Mouse (Mus musculus): ENCODE results near the gene Nek9. TPM values are rescaled to one million over a fixed set of nuclear protein-coding genes. Genes with fewer than 3 reads are reported as not detected.

Nek9 gene
- polyA plus RNA-seq, 1 experiment, result 11.1 TPM

- 88% methylated on average over 5 of the region's 5 CpGs for WGBS
- H3K36me3 ChIP-seq (ENCODE audit: control insufficient read depth, insufficient read depth, low read length), result no peaks in the 10 kb centered on the region
- H3K4me1 ChIP-seq (ENCODE audit: control insufficient read depth, insufficient read depth, insufficient read length, low read length), result no peaks in the 10 kb centered on the region; the same call in 1 of the 2 replicates
- no peak overlapping the region for H3K4me3 ChIP-seq (ENCODE audit: low read depth, low read length)
- H3K27ac ChIP-seq (ENCODE audit: insufficient read depth, low read depth, low read length), result no peak overlapping the region
- H3K27me3 ChIP-seq (ENCODE audit: control insufficient read depth, insufficient read depth, low read length), result no peaks in the 10 kb centered on the region
- TF ChIP-seq POLR2A (IDR thresholded peaks at IDR 0.05; ENCODE audit: low read depth, low read length) (no peak), CTCF (IDR thresholded peaks at IDR 0.05; ENCODE audit: extremely low read depth, insufficient read length, insufficient replicate concordance, low read depth, low read length) (no peak)
Measured at GRCm38 (mm10) chr12:85276273-85276672, 62.9 kb downstream of the Nek9 start.

GRCm38 (mm10) chr12:85273508-85273907 is 65.7 kb downstream of the Nek9 start:
- Histone ChIP-seq H3K36me3 (ENCODE audit: control insufficient read depth, insufficient read depth, low read length) (no peaks in the 10 kb centered on the region), H3K27ac (ENCODE audit: insufficient read depth, low read depth, low read length) (no peak overlapping the region), H3K4me3 (ENCODE audit: low read depth, low read length) (no peak overlapping the region), H3K27me3 (ENCODE audit: control insufficient read depth, insufficient read depth, low read length) (no peaks in the 10 kb centered on the region), H3K4me1 (ENCODE audit: control insufficient read depth, insufficient read depth, insufficient read length, low read length) (no peaks in the 10 kb centered on the region)
- no peak for TF ChIP-seq CTCF (IDR thresholded peaks at IDR 0.05; ENCODE audit: extremely low read depth, insufficient read length, insufficient replicate concordance, low read depth, low read length)
- no peak for TF ChIP-seq POLR2A (IDR thresholded peaks at IDR 0.05; ENCODE audit: low read depth, low read length)
- 83% methylated on average over 10 of the region's 10 CpGs for WGBS

GRCm38 (mm10) chr12:85271843-85272206 is 67.3 kb downstream of the Nek9 start:
- TF ChIP-seq CTCF (IDR thresholded peaks at IDR 0.05; ENCODE audit: extremely low read depth, insufficient read length, insufficient replicate concordance, low read depth, low read length) (no peak), POLR2A (IDR thresholded peaks at IDR 0.05; ENCODE audit: low read depth, low read length) (no peak)
- Histone ChIP-seq H3K4me3 (ENCODE audit: low read depth, low read length) (no peak overlapping the region), H3K4me1 (ENCODE audit: control insufficient read depth, insufficient read depth, insufficient read length, low read length) (no peaks in the 10 kb centered on the region), H3K27me3 (ENCODE audit: control insufficient read depth, insufficient read depth, low read length) (no peaks in the 10 kb centered on the region), H3K36me3 (ENCODE audit: control insufficient read depth, insufficient read depth, low read length) (no peaks in the 10 kb centered on the region), H3K27ac (ENCODE audit: insufficient read depth, low read depth, low read length) (no peak overlapping the region)
- WGBS, result 55% methylated on average over 4 of the region's 4 CpGs

- Histone ChIP-seq H3K4me1 (ENCODE audit: control insufficient read depth, insufficient read depth, insufficient read length, low read length) (no peaks in the 10 kb centered on the region), H3K36me3 (ENCODE audit: control insufficient read depth, insufficient read depth, low read length) (no peaks in the 10 kb centered on the region), H3K4me3 (ENCODE audit: low read depth, low read length) (no peak overlapping the region), H3K27me3 (ENCODE audit: control insufficient read depth, insufficient read depth, low read length) (no peaks in the 10 kb centered on the region), H3K27ac (ENCODE audit: insufficient read depth, low read depth, low read length) (no peak overlapping the region)
- WGBS, result 78% methylated on average over 7 of the region's 7 CpGs
- TF ChIP-seq CTCF (IDR thresholded peaks at IDR 0.05; ENCODE audit: extremely low read depth, insufficient read length, insufficient replicate concordance, low read depth, low read length) (no peak), POLR2A (IDR thresholded peaks at IDR 0.05; ENCODE audit: low read depth, low read length) (no peak)
Measured at GRCm38 (mm10) chr12:85271132-85271842, 67.9 kb downstream of the Nek9 start.

GRCm38 (mm10) chr12:85270319-85270718 is 68.8 kb downstream of the Nek9 start, which contains the start of gene Mlh3:
TSS of gene Mlh3 (minus strand) at chr12:85270599.
- Histone ChIP-seq H3K27ac (ENCODE audit: insufficient read depth, low read depth, low read length) (0 out of 2 replicates have a peak within 1 kb of the TSS, but pooled peaks have one; percentile 9), H3K36me3 (ENCODE audit: control insufficient read depth, insufficient read depth, low read length) (no peaks in the 10 kb centered on the region), H3K4me1 (ENCODE audit: control insufficient read depth, insufficient read depth, insufficient read length, low read length) (no peaks in the 10 kb centered on the region), H3K4me3 (ENCODE audit: low read depth, low read length) (peak within 1 kb of the TSS; percentile 84), H3K27me3 (ENCODE audit: control insufficient read depth, insufficient read depth, low read length) (no peaks in the 10 kb centered on the region)
- WGBS, result under 1% methylated on average over 35 of the region's 35 CpGs
- peak; percentile 49 for TF ChIP-seq POLR2A (IDR thresholded peaks at IDR 0.05; ENCODE audit: low read depth, low read length)
- peak; percentile 38; the same call in 1 of the 2 replicates for TF ChIP-seq CTCF (IDR thresholded peaks at IDR 0.05; ENCODE audit: extremely low read depth, insufficient read length, insufficient replicate concordance, low read depth, low read length)

- WGBS, result 44% methylated on average over 3 of the region's 3 CpGs
- Histone ChIP-seq H3K4me3 (ENCODE audit: low read depth, low read length) (peak overlapping the region; percentile 84; the same call in 1 of the 2 replicates), H3K27ac (ENCODE audit: insufficient read depth, low read depth, low read length) (no peak overlapping the region), H3K36me3 (ENCODE audit: control insufficient read depth, insufficient read depth, low read length) (no peaks in the 10 kb centered on the region), H3K4me1 (ENCODE audit: control insufficient read depth, insufficient read depth, insufficient read length, low read length) (no peaks in the 10 kb centered on the region), H3K27me3 (ENCODE audit: control insufficient read depth, insufficient read depth, low read length) (no peaks in the 10 kb centered on the region)
- TF ChIP-seq CTCF (IDR thresholded peaks at IDR 0.05; ENCODE audit: extremely low read depth, insufficient read length, insufficient replicate concordance, low read depth, low read length) (no peak), POLR2A (IDR thresholded peaks at IDR 0.05; ENCODE audit: low read depth, low read length) (no peak)
Measured at GRCm38 (mm10) chr12:85269821-85270220, 69.3 kb downstream of the Nek9 start.

- no peak overlapping the region for H3K4me3 ChIP-seq (ENCODE audit: low read depth, low read length)
- no peaks in the 10 kb centered on the region for H3K4me1 ChIP-seq (ENCODE audit: control insufficient read depth, insufficient read depth, insufficient read length, low read length)
- H3K27me3 ChIP-seq (ENCODE audit: control insufficient read depth, insufficient read depth, low read length), result no peaks in the 10 kb centered on the region
- no peaks in the 10 kb centered on the region for H3K36me3 ChIP-seq (ENCODE audit: control insufficient read depth, insufficient read depth, low read length)
- no peak overlapping the region for H3K27ac ChIP-seq (ENCODE audit: insufficient read depth, low read depth, low read length)
- 92% methylated on average over 3 of the region's 3 CpGs for WGBS
- TF ChIP-seq CTCF (IDR thresholded peaks at IDR 0.05; ENCODE audit: extremely low read depth, insufficient read length, insufficient replicate concordance, low read depth, low read length) (no peak), POLR2A (IDR thresholded peaks at IDR 0.05; ENCODE audit: low read depth, low read length) (no peak)
Measured at GRCm38 (mm10) chr12:85266248-85266647, 72.9 kb downstream of the Nek9 start.
